Mouse (Mus musculus): ENCODE data around the gene Tppp. TPM values are rescaled to one million over a fixed set of nuclear protein-coding genes. Genes with fewer than 3 reads are reported as not detected.
"Not testable (repeated sequence)": the region's sequence is repeated elsewhere in the genome, so short reads cannot be mapped to it uniquely, and the experiment has no call there.

Gene Tppp
- polyA plus RNA-seq, 1 experiment = 0.68 TPM

DNA sequence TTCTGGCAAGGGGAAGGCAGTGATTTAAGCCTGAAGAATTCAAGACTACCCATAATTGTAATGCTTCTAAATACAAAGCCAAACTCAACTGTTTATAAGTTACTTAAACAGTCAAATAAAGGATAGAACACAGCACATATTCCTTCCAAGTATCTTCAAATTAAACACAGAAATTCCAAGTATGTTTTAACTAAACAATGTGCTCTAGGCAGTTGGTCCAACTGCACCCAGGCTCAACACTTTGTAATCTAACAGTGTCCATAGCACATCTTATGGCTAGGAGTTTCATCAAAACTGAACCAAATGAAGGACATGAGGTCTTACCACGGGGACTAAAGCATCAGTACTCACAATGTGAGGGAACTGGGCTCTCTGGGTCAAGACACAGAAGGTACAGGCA lies 47.0 kb downstream of the Tppp start:
- 0 out of 2 replicates have a peak overlapping the region, but pooled peaks have one; percentile 19 for H3K27ac ChIP-seq (ENCODE audit: control insufficient read depth, insufficient read depth, low read depth, low read length)
- no peaks in the 10 kb centered on the region for H3K27me3 ChIP-seq (ENCODE audit: control insufficient read depth, insufficient read depth, low read length)
- no peak overlapping the region for H3K4me3 ChIP-seq (ENCODE audit: control insufficient read depth, low read depth, low read length)
- no peak for TF ChIP-seq CTCF (IDR thresholded peaks at IDR 0.05; ENCODE audit: control insufficient read depth, insufficient read depth, insufficient replicate concordance, low read depth, low read length)
- TF ChIP-seq POLR2A (IDR thresholded peaks at IDR 0.05; ENCODE audit: control insufficient read depth, low read depth, low read length) = no peak
- peaks cover 2% of the 10 kb centered on the region; the same call in 1 of the 2 replicates for H3K36me3 ChIP-seq (ENCODE audit: control insufficient read depth, insufficient read depth, low read length)
- no peaks in the 10 kb centered on the region for H3K4me1 ChIP-seq (ENCODE audit: control insufficient read depth, insufficient read depth, low read length)

GRCm38 (mm10) chr13:74058081-74058480 lies 48.9 kb downstream of the Tppp start:
- H3K4me1 ChIP-seq (ENCODE audit: control insufficient read depth, insufficient read depth, low read length) = 0 out of 2 replicates have a peak, but pooled peaks cover 2% of the 10 kb centered on the region
- no peak overlapping the region for H3K4me3 ChIP-seq (ENCODE audit: control insufficient read depth, low read depth, low read length)
- TF ChIP-seq CTCF (IDR thresholded peaks at IDR 0.05; ENCODE audit: control insufficient read depth, insufficient read depth, insufficient replicate concordance, low read depth, low read length) (no peak), POLR2A (IDR thresholded peaks at IDR 0.05; ENCODE audit: control insufficient read depth, low read depth, low read length) (no peak)
- H3K27ac ChIP-seq (ENCODE audit: control insufficient read depth, insufficient read depth, low read depth, low read length) = no peak overlapping the region
- H3K27me3 ChIP-seq (ENCODE audit: control insufficient read depth, insufficient read depth, low read length) = no peaks in the 10 kb centered on the region
- no peaks in the 10 kb centered on the region; the same call in 1 of the 2 replicates for H3K36me3 ChIP-seq (ENCODE audit: control insufficient read depth, insufficient read depth, low read length)

DNA sequence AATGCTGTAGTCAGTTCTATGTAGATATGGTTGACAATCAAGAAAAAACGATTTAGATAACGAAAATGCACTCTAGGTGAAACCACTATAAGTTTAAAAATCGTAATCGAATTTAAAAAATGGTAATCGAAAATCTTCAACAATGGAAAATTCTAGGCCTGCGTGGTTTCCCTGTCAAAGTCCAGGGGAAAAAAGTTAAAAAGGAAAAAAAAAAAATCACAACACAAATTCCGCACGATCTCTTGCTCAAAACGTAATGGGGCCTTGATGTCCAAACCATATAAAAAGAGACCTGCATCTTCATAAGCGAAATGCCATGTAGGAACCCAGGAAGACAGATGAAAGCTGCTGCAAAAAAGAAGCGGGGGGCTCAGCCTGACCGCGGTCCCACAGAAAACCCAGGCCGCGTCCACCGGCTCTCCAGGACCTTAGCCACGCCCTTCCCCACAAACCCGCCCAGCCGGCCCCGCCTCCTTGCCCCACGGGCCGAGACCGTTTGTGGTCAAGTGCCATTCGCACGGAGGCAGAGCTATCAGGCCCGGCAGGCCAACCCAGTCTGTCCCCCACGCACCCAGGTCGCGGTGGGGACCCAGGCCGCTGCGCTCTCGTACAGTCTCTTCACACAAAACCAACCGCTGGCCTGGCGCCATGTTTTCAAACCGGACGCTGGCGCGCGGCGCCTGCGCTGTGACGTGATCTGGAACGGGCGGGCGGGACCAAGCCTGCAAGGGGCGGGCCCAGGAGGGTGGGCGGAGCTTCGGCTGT lies 52.6 kb downstream of the Tppp start, which contains the start of gene Cep72:
TSS of gene Cep72 (minus strand) at position 687 of the 765 bp plus-strand sequence.
- H3K27me3 ChIP-seq (ENCODE audit: control insufficient read depth, insufficient read depth, low read length) = no peaks in the 10 kb centered on the region
- TF ChIP-seq POLR2A (IDR thresholded peaks at IDR 0.05; ENCODE audit: control insufficient read depth, low read depth, low read length) (peak; percentile 93), CTCF (IDR thresholded peaks at IDR 0.05; ENCODE audit: control insufficient read depth, insufficient read depth, insufficient replicate concordance, low read depth, low read length) (no peak)

DNA sequence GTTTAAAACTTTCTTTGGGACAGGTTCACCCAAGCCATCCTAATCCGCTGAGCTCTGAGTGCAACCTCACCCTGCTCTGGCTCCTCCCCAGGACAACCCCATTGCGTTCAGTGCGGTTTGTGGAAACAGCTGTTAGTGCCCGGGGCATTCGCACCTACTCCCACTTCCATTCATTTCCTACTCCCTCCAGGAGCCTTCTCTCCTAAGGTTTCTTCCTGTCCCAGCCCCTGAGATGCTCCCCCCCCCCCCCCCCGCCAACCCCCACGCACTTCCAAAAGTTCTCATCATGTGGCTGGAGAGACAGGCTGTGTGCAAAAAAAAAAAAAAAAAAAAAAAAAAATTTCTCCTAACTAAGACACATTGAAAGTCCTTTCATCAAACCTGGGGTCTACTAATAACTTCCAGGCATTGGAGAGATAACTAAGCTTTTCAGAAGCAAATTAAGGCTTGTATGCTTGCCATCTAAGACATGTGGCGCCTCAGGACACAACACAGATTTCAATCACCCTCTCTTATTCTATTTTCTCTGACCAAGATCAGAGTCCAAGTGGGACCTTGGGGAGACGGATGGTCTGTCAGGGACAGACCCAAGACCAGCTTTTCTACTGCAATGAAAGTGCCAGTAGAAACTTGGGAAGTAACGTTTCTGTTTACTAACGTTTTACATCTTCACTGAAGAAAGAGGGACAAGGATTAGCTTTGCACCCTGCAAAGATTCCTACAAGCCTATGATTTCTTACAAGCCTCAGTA lies 53.3 kb downstream of the Tppp start:
- TF ChIP-seq CTCF (IDR thresholded peaks at IDR 0.05; ENCODE audit: control insufficient read depth, insufficient read depth, insufficient replicate concordance, low read depth, low read length) (no peak), POLR2A (IDR thresholded peaks at IDR 0.05; ENCODE audit: control insufficient read depth, low read depth, low read length) (no peak)
- Histone ChIP-seq H3K27ac (ENCODE audit: control insufficient read depth, insufficient read depth, low read depth, low read length) (no peak overlapping the region; the same call in 1 of the 2 replicates), H3K4me1 (ENCODE audit: control insufficient read depth, insufficient read depth, low read length) (0 out of 2 replicates have a peak, but pooled peaks cover 2% of the 10 kb centered on the region), H3K27me3 (ENCODE audit: control insufficient read depth, insufficient read depth, low read length) (no peaks in the 10 kb centered on the region), H3K4me3 (ENCODE audit: control insufficient read depth, low read depth, low read length) (peak overlapping the region; percentile 100), H3K36me3 (ENCODE audit: control insufficient read depth, insufficient read depth, low read length) (no peaks in the 10 kb centered on the region; the same call in 1 of the 2 replicates)

More for the DNA sequence above, 52.6 kb downstream of the Tppp start, which contains the start of gene Cep72:
- peak within 1 kb of the TSS; percentile 100 for H3K27ac ChIP-seq (ENCODE audit: control insufficient read depth, insufficient read depth, low read depth, low read length)
- H3K4me3 ChIP-seq (ENCODE audit: control insufficient read depth, low read depth, low read length) = peak within 1 kb of the TSS; percentile 100
- 0 out of 2 replicates have a peak, but pooled peaks cover 2% of the 10 kb centered on the region for H3K4me1 ChIP-seq (ENCODE audit: control insufficient read depth, insufficient read depth, low read length)
- no peaks in the 10 kb centered on the region; the same call in 1 of the 2 replicates for H3K36me3 ChIP-seq (ENCODE audit: control insufficient read depth, insufficient read depth, low read length)

DNA sequence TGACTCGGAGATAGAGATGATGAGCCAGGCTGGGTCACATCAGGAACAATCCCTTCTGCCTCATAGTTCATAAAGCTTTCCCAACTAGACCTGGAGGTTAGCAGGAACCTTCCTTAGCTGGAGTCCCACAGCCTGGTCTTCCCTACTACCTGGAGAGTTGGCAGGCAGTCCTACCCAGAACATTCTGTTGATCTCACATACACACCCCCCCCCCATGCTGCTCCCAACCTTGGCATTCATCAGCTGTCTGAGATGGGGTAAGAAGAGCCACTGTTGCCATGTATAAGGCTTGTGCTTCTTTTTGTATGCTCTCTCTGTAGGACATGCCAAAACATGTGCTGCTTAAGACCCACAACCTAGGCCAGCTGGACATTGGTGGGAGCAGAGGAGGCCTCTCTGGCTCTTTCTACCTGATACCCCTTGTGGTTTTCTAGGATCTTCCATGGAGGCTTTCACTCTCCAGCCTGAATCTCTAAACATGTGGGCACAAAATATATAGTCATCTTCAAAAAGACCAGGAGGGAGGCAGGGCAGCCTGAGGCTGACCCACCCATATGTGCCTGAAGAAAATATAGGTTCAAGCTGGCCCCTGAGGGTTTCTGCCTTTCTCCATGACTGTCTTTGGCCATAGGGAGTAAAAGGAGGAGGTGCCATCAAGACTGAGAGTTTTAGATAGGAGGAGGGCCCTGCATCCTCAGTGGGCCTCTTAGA lies 54.3 kb downstream of the Tppp start:
- no peaks in the 10 kb centered on the region for H3K36me3 ChIP-seq (ENCODE audit: control insufficient read depth, insufficient read depth, low read length)
- TF ChIP-seq CTCF (IDR thresholded peaks at IDR 0.05; ENCODE audit: control insufficient read depth, insufficient read depth, insufficient replicate concordance, low read depth, low read length) (no peak), POLR2A (IDR thresholded peaks at IDR 0.05; ENCODE audit: control insufficient read depth, low read depth, low read length) (no peak)
- 0 out of 2 replicates have a peak, but pooled peaks cover 2% of the 10 kb centered on the region for H3K4me1 ChIP-seq (ENCODE audit: control insufficient read depth, insufficient read depth, low read length)
- H3K27ac ChIP-seq (ENCODE audit: control insufficient read depth, insufficient read depth, low read depth, low read length) = no peak overlapping the region
- no peak overlapping the region for H3K4me3 ChIP-seq (ENCODE audit: control insufficient read depth, low read depth, low read length)
- H3K27me3 ChIP-seq (ENCODE audit: control insufficient read depth, insufficient read depth, low read length) = no peaks in the 10 kb centered on the region

DNA sequence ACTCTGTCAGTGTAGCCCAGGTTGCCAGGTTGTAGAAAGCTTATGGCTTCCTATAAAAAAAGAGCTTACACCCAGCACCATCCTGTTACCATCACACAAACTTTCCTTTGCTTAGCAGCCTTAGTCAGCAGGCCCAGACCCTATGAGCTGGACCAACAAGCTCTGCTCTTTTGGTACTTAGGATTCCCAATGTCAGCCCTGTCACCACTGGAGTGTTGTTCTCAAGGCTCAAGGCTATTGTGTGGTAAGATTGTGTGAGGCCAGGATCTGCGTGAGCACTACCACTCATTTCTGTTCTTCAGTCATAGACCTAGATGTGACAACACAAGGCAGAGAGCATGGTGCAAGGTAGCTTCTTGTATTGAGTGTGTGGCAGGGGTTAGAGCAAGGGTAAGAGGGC lies 57.4 kb downstream of the Tppp start:
- H3K27ac ChIP-seq (ENCODE audit: control insufficient read depth, insufficient read depth, low read depth, low read length) = no peak overlapping the region
- TF ChIP-seq POLR2A (IDR thresholded peaks at IDR 0.05; ENCODE audit: control insufficient read depth, low read depth, low read length) (no peak), CTCF (IDR thresholded peaks at IDR 0.05; ENCODE audit: control insufficient read depth, insufficient read depth, insufficient replicate concordance, low read depth, low read length) (no peak)
- H3K4me1 ChIP-seq (ENCODE audit: control insufficient read depth, insufficient read depth, low read length) = 0 out of 2 replicates have a peak, but pooled peaks cover 2% of the 10 kb centered on the region
- H3K4me3 ChIP-seq (ENCODE audit: control insufficient read depth, low read depth, low read length) = no peak overlapping the region
- no peaks in the 10 kb centered on the region for H3K27me3 ChIP-seq (ENCODE audit: control insufficient read depth, insufficient read depth, low read length)
- H3K36me3 ChIP-seq (ENCODE audit: control insufficient read depth, insufficient read depth, low read length) = no peaks in the 10 kb centered on the region

DNA sequence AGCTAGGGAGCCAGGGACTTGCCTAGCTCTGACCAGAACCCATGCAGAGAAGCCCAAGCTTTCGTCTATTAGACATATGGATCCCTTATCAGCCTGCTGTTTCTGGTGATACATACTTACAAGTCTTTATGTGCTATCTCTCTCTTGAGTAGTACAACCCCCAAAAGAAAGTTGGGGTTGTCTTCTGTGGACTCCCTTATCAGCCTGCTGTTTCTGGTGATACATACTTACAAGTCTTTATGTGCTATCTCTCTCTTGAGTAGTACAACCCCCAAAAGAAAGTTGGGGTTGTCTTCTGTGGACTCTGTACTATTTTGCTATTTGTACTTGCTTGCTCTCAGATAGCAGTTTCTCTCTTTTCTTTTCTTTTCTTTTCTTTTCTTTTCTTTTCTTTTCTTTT lies 62.0 kb downstream of the Tppp start:
- H3K4me3 ChIP-seq (ENCODE audit: control insufficient read depth, low read depth, low read length); H3K27me3 ChIP-seq (ENCODE audit: control insufficient read depth, insufficient read depth, low read length); H3K36me3 ChIP-seq (ENCODE audit: control insufficient read depth, insufficient read depth, low read length); H3K27ac ChIP-seq (ENCODE audit: control insufficient read depth, insufficient read depth, low read depth, low read length); H3K4me1 ChIP-seq (ENCODE audit: control insufficient read depth, insufficient read depth, low read length): not testable (repeated sequence)
